ENCODE assay signal across 28 mouse cellular contexts in genomic region chr17:14806808-14807207, GRCm38 (mm10).
A peak's percentile ranks its signal among the peaks of the same experiment; 100 is the strongest.
DNase-seq lines count a peak whose midpoint lies in the region; ATAC-seq and TF ChIP-seq lines count a peak whose summit lies in the region.
"Had no signal": no experiment of that assay in that cellular context is flagged by ENCODE, and none has a peak within 500 bp of the region (broad histone marks: within the 10 kb centered on the region; RNA-seq: fewer than 3 reads in every experiment).

No protein-coding gene starts in this region.

- H3K4me1 ChIP-seq in E14TG2a.4 (replicated peaks; ENCODE audit: low read depth, low read length) = peaks cover 2% of the 10 kb centered on the region; the same call in 1 of the 2 replicates
- no peaks in the 10 kb centered on the region for H3K4me1 ChIP-seq in forebrain, embryonic 13.5 days
- H3K4me1 ChIP-seq: embryonic facial prominence, embryonic 13.5 days; embryonic facial prominence, embryonic 15.5 days; forebrain, embryonic 10.5 days; forebrain, embryonic 12.5 days; forebrain, embryonic 15.5 days had no signal

- H3K9me3 ChIP-seq in E14TG2a.4 (ENCODE audit: low read length) = peaks cover 40% of the 10 kb centered on the region
- H3K9me3 ChIP-seq in forebrain, embryonic 13.5 days (replicated peaks) = no peaks in the 10 kb centered on the region
- H3K9me3 ChIP-seq: embryonic facial prominence, embryonic 13.5 days; embryonic facial prominence, embryonic 15.5 days; forebrain, embryonic 10.5 days; forebrain, embryonic 12.5 days; forebrain, embryonic 15.5 days; G1E had no signal

- no peaks in the 10 kb centered on the region for H3K27me3 ChIP-seq in E14TG2a.4 (ENCODE audit: insufficient read depth, low read length)
- no peaks in the 10 kb centered on the region for H3K27me3 ChIP-seq in forebrain, embryonic 13.5 days
- H3K27me3 ChIP-seq: CH12.LX; embryonic facial prominence, embryonic 13.5 days; embryonic facial prominence, embryonic 15.5 days; forebrain, embryonic 12.5 days; forebrain, embryonic 15.5 days had no signal

- no peak overlapping the region for H3K27ac ChIP-seq in forebrain, embryonic 13.5 days
- H3K27ac ChIP-seq: embryonic facial prominence, embryonic 13.5 days; embryonic facial prominence, embryonic 15.5 days; forebrain, embryonic 10.5 days; forebrain, embryonic 12.5 days; forebrain, embryonic 15.5 days had no signal

- no peak for TF ChIP-seq CTCF in E14TG2a.4 (conservative IDR thresholded peaks at IDR 0.05; ENCODE audit: low read length)

- intact Hi-C loops in heart, postnatal 10 days (cut with DNase I) = no loop called here

- no peaks in the 10 kb centered on the region for H3K36me3 ChIP-seq in E14TG2a.4 (ENCODE audit: insufficient read depth, low read length)
- no peaks in the 10 kb centered on the region for H3K36me3 ChIP-seq in forebrain, embryonic 13.5 days (ENCODE audit: poor library complexity, severe bottlenecking)
- H3K36me3 ChIP-seq: embryonic facial prominence, embryonic 13.5 days; embryonic facial prominence, embryonic 15.5 days; forebrain, embryonic 10.5 days; forebrain, embryonic 12.5 days; forebrain, embryonic 15.5 days; G1E had no signal

- no peak overlapping the region for H3K4me2 ChIP-seq in forebrain, embryonic 13.5 days
- H3K4me2 ChIP-seq: embryonic facial prominence, embryonic 13.5 days; embryonic facial prominence, embryonic 15.5 days; forebrain, embryonic 12.5 days; forebrain, embryonic 15.5 days had no signal

- H3K4me3 ChIP-seq in E14TG2a.4 (replicated peaks; ENCODE audit: low read length) = peak overlapping the region; percentile 50; the same call in 1 of the 2 replicates
- no peak overlapping the region for H3K4me3 ChIP-seq in forebrain, embryonic 13.5 days
- H3K4me3 ChIP-seq: embryonic facial prominence, embryonic 13.5 days; embryonic facial prominence, embryonic 15.5 days; erythroblast, embryonic 14.5 days; forebrain, embryonic 10.5 days; forebrain, embryonic 12.5 days; forebrain, embryonic 15.5 days had no signal

- H3K9ac ChIP-seq in forebrain, embryonic 13.5 days = no peak overlapping the region
- H3K9ac ChIP-seq: embryonic facial prominence, embryonic 13.5 days; embryonic facial prominence, embryonic 15.5 days; forebrain, embryonic 12.5 days; forebrain, embryonic 15.5 days; forebrain, postnatal 0 days had no signal

- WGBS in forebrain, embryonic 13.5 days = 89% methylated on average over 7 of the region's 7 CpGs

- ATAC-seq in forebrain, embryonic 13.5 days = no peak
- ATAC-seq: CD4-positive, CD25-positive, alpha-beta regulatory T cell, adult 4 months; forebrain, embryonic 15.5 days; forebrain, postnatal 0 days; Patski had no signal

- DNase-seq in ES-CJ7 (ENCODE audit: low read depth, low spot score) (peak; percentile 45), R1 (ENCODE audit: low read depth, low spot score) (peak; percentile 76)
- no peak for DNase-seq in heart, postnatal 10 days
- no peak for DNase-seq in T-cell, adult 2 months (ENCODE audit: low spot score)
- DNase-seq: adrenal gland, adult 2 months; adrenal gland, postnatal 10 days; adrenal gland, postnatal 25 days; B cell, adult 2 months; cerebellum, adult 11 months; cerebellum, adult 18-20 months; cerebellum, adult 8-10 months; cerebellum, adult 9-11 months; cerebellum, postnatal 14 days; cerebellum, postnatal 36 days; embryo, embryonic 11 days; forebrain, postnatal 0 days had no signal

Comparison
In these comparisons a context has a peak if more than half of its experiments do, and no peak if none do; other contexts are left out.
1. DNase-seq: peak in ES-CJ7 (single experiment) and R1 (single experiment); none in heart, postnatal 10 days (0 of 2) and T-cell, adult 2 months (single experiment).